Mouse (Mus musculus) hindbrain, embryonic 15.5 days (tissue): ENCODE results near the gene Gfpt2. TPM values are rescaled to one million over a fixed set of nuclear protein-coding genes. Genes with fewer than 3 reads are reported as not detected.
A peak's percentile ranks its signal among the peaks of the same experiment; 100 is the strongest.

Experiments used
- ATAC-seq: fragments of 200-750 bp; cut with Nextera tagmentation; 2 replicates; pipeline ENCODE4 v1.8.0; 2017; ENCODE audit warnings: low read depth, moderate number of reproducible peaks, moderate TSS enrichment; ENCODE audit not compliant: low FRiP score
- H3K27ac ChIP-seq: fragments of 300-500 bp; sonication (generic); replicated peaks from 2 replicates; pipeline ENCODE4 v1.5.1; 2015; ENCODE audit warnings: mild to moderate bottlenecking, inconsistent platforms
- H3K27me3 ChIP-seq: fragments of 300-500 bp; sonication (generic); 2 replicates; pipeline ENCODE4 v1.6.1; 2015; ENCODE audit warnings: control low read depth, inconsistent platforms
- H3K36me3 ChIP-seq: fragments of 300-500 bp; sonication (generic); 2 replicates; pipeline ENCODE4 v1.6.1; 2015; ENCODE audit warnings: control low read depth, inconsistent platforms
- H3K4me1 ChIP-seq: fragments of 300-500 bp; sonication (generic); replicated peaks from 2 replicates; pipeline ENCODE4 v1.6.1; 2015; ENCODE audit warnings: control low read depth, inconsistent platforms
- H3K4me2 ChIP-seq: fragments of 300-500 bp; sonication (generic); 2 replicates; pipeline ENCODE4 v1.6.1; 2015; ENCODE audit warnings: moderate library complexity, mild to moderate bottlenecking, inconsistent platforms
- H3K4me3 ChIP-seq: fragments of 300-500 bp; sonication (generic); 2 replicates; pipeline ENCODE4 v1.5.1; 2015; ENCODE audit warnings: mild to moderate bottlenecking, inconsistent platforms
- H3K9ac ChIP-seq: fragments of 300-500 bp; sonication (generic); 2 replicates; pipeline ENCODE4 v1.6.1; 2015; ENCODE audit warnings: inconsistent platforms
- H3K9me3 ChIP-seq: fragments of 300-500 bp; sonication (generic); 2 replicates; pipeline ENCODE4 v1.6.1; 2016; ENCODE audit warnings: control low read depth, inconsistent platforms
- WGBS: fragments of 180-500 bp; shearing (Covaris S2); methylation state at CpG from one replicate; pipeline ENCODE4 v1.1.7; 2015; 5-methylcytosine and 5-hydroxymethylcytosine counted together
- microRNA-seq: library from miRNA; unstranded; fragments of <30 nt; microRNA quantifications from one replicate; pipeline ENCODE4, GENCODE M21; 2016
- polyA plus RNA-seq: library from polyadenylated mRNA; unstranded; fragments of >200 nt; fragmentation: Nextera tagmentation; extraction: Ambion mirVana; gene quantifications from 2 replicates; pipeline ENCODE4 v1.2.1, GENCODE M21; 2015

Gfpt2 gene
- polyA plus RNA-seq, 1 experiment from 2014 or later = 6.8 TPM

DNA sequence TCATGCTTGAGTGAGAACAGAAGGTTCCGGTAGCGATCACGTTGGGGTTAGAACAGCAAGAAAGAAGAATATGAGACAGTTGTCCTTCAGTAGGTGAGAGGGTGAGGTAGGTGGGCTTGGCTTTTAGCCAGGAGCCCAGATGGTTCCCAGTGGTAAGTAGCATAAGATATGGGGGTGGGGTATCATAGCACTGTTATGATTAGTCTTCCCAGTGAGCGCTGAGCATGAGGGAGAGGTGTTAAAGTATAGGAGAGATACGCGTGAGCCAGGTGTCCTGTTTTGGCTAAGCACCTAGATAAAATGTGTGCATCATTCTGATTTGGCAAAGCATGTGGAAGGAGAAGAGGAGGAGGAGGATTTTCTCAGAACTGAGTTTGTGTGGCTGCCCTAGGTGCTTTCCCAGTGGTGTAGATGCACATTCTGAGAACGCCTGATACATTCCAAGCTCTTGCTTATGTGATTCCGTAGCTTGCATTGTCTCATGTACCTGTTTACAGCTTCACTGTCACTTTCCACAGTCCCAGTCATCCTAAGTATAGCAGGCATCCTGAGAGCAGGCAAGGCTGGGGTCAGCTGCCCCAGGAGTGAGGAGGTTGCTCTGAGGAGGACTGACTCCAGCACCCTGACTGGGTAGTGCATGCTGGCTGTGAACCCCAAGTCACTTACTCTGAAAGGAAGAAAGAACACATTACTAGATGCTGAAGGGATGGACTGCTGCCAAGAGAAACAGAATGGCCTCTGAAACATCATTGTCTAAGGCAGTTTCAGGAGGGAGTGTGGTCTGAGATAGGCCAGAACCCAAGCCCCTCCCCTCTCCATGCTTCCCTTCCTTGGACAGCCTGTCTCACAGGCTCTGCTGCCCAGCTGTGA, 83.2 kb downstream of the Gfpt2 start:
- H3K4me1 ChIP-seq = peaks cover 15% of the 10 kb centered on the region; the same call in 1 of the 2 replicates
- 84% methylated on average over 8 of the region's 8 CpGs for WGBS
- ATAC-seq = peak; percentile 74

DNA sequence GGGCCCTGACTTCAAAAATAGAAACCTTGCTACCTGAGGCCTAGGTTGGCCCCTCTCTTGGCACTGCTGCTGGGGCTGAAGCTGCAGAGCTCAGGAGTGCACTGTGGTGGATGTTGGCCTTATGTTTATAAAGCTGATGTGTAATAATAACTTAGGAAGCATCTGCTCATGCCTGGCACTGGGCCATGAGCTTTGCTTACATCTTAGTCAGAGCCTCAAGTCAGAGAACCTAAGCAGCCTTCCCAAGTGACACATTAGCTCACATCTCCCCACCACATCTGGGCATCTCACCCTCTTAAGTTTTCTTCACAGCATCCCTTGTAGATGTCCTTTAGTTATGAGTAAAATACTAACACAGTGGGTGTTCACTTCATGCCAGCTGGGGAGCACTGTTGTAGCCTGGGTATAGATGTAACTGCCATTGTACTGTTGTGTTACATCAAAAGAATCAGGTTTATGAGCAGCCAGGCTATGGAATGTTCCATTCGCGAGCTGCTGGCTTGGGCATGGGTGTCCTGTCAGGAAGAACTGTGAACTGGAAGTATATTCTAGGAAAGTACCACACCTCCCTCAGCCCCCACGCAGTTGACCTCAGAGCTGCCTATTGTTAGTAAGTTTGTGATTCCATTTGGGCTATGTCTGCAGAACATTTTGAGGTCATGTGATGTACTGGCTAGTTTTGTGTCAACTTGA, 86.1 kb downstream of the Gfpt2 start:
- ATAC-seq = no peak
- no peaks in the 10 kb centered on the region for H3K27me3 ChIP-seq

More for the DNA sequence above, 83.2 kb downstream of the Gfpt2 start:
- no peaks in the 10 kb centered on the region for H3K9me3 ChIP-seq
- no peaks in the 10 kb centered on the region for H3K27me3 ChIP-seq
- no peak overlapping the region for H3K4me2 ChIP-seq
- peak overlapping the region; percentile 71 for H3K27ac ChIP-seq
- no peak overlapping the region for H3K4me3 ChIP-seq
- H3K36me3 ChIP-seq = peaks cover 58% of the 10 kb centered on the region
- no peak overlapping the region for H3K9ac ChIP-seq

DNA sequence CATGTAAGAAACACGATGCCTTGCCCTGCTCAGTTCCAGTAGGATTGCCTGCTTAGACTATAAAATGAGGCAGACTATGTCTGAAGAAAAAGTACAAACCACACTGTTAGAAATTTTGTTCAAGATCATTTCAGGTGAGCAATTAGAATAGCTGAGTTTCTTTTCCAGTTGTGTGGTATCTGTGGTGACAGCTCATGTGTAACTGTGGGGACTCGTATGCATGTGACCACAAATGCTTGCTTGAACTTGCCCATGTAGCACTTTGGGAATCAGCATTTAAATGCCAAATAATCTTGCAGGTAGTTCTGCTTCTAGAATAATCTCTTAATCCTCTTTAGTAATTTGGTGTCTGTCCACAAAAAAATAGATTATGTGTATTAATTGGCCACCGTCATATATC, 89.4 kb downstream of the Gfpt2 start:
- 93% methylated on average over 3 of the region's 3 CpGs for WGBS

More for the DNA sequence above, 86.1 kb downstream of the Gfpt2 start:
- Histone ChIP-seq H3K36me3 (peaks cover 56% of the 10 kb centered on the region), H3K4me2 (no peak overlapping the region), H3K9me3 (no peaks in the 10 kb centered on the region), H3K4me1 (peaks cover 15% of the 10 kb centered on the region; the same call in 1 of the 2 replicates), H3K9ac (no peak overlapping the region), H3K4me3 (no peak overlapping the region), H3K27ac (no peak overlapping the region)
- WGBS = 84% methylated on average over 3 of the region's 3 CpGs

More for the DNA sequence above, 89.4 kb downstream of the Gfpt2 start:
- H3K27me3 ChIP-seq = no peaks in the 10 kb centered on the region
- no peak for ATAC-seq
- H3K36me3 ChIP-seq = peaks cover 47% of the 10 kb centered on the region
- H3K9ac ChIP-seq = no peak overlapping the region
- no peak overlapping the region for H3K4me2 ChIP-seq
- H3K9me3 ChIP-seq = no peaks in the 10 kb centered on the region
- H3K27ac ChIP-seq = no peak overlapping the region
- H3K4me1 ChIP-seq = no peaks in the 10 kb centered on the region
- no peak overlapping the region for H3K4me3 ChIP-seq

Small RNAs within 50 kb of the gene (microRNA-seq; reads per million reads assigned to microRNA genes)
- not detected for gene Gm23813

Other genes with a start within 250 kb of the Gfpt2 start
- gene Olfr1380, start 237.3 kb upstream of the Gfpt2 start, polyA plus RNA-seq = not detected in 2 replicates
- gene Flt4, start 184.9 kb upstream of the Gfpt2 start, polyA plus RNA-seq = 2.0 and 2.1 TPM in 2 replicates
- 0.36 and 0.56 TPM in 2 replicates for gene Scgb3a1, start 130.6 kb upstream of the Gfpt2 start, polyA plus RNA-seq
- gene Cnot6, start 81.5 kb upstream of the Gfpt2 start, polyA plus RNA-seq = 42.6 and 46.3 TPM in 2 replicates
- 69.5 and 69.6 TPM in 2 replicates for gene Mapk9, start 52.6 kb downstream of the Gfpt2 start, polyA plus RNA-seq
- gene Rasgef1c, start 107.7 kb downstream of the Gfpt2 start, polyA plus RNA-seq = 31.8 and 36.6 TPM in 2 replicates
- gene Rnf130, start 231.2 kb downstream of the Gfpt2 start, polyA plus RNA-seq = 64.6 and 71.0 TPM in 2 replicates